Mouse (Mus musculus) ZHBTc4 (cell line): ENCODE data around the gene Hspa1a.
"Not testable (repeated sequence)": the region's sequence is repeated elsewhere in the genome, so short reads cannot be mapped to it uniquely, and the experiment has no call there.

Experiments
- DNase-seq: peaks from one replicate; pipeline ENCODE4 v3.0.0-alpha.2; 2011; ENCODE audit warnings: low read depth, low spot score

Gene Hspa1a

DNA sequence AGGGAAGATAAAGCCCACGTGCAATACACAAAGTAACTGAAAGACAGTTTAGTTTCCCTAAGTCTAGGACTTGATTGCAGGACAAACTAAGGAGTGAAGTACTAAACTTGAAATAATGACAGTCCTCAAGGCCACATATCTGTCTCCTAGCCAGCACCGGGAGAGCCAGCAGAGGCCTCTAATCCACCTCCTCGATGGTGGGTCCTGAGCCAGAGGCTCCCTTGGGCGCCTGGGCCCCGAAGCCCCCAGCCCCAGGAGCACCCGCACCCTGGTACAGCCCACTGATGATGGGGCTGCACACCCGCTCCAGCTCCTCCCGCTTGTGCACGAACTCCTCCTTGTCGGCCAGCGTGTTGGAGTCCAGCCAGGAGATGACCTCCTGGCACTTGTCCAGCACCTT is 2.1 kb downstream of the Hspa1a start, which contains the start of gene Gm20481:
Gene Gm20481, plus strand, starts transcription at position 91 of the 400 bp plus-strand sequence.
- not testable (repeated sequence) for DNase-seq

DNA sequence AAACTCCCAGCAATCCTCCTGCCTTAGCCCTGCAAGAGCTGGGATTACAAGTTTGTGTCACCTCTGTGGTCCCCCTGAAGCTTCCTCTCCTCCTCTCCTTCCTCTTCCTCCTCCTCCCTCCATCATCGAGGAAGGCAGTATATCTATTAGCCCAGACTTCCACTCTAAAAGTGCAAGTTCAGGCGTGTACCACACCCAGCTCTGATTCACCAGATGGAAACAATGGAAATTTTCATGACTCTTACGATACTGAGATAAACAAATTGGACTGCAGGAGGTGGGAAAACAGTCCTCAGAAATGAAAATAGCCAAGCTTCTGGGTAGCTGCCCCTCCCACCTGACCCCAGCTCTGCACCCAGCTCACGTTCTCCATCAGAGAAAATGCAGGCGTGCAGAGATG is 6.3 kb downstream of the Hspa1a start:
- DNase-seq, result no peak

DNA sequence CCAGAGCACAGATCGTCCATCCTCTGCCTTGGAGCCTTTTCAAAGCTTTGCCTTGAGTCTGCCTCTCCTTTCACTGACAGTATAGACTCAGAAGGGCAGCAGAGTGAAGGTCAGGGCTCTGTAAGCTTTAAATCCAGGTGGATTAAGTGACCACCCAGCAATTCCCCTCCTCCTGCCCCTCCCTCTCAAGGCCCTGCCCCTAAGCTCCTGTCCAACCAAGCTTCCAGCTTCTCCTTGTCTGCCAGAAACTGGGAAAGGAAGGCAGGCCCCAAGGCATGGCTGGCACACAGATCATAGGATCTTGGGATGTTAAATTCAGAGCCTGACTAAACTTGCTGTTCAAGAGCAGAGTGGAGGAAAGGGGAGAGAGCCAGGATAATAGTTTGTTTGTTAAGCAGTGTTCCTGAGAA is 7.3 kb downstream of the Hspa1a start:
- DNase-seq, result peak; percentile 60

DNA sequence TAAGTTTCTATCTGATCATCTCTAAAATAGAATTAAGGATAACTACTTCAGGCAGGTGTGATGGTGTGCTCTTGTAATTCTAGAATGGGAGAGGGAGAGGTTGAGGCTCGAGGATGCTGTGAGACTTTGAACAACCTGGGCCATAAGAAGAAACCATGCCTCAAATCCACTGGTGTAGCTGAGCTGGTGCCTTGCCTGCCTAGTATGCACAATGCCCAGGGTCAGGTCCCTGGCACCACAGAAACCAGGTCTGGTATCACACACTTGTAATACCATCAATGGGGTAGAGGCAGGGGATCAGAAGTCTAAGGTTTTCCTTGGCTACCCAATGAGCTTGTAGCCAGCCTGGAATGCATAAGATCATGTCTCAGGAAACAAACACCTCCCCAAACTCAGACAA is 9.1 kb downstream of the Hspa1a start:
- no peak for DNase-seq

DNA sequence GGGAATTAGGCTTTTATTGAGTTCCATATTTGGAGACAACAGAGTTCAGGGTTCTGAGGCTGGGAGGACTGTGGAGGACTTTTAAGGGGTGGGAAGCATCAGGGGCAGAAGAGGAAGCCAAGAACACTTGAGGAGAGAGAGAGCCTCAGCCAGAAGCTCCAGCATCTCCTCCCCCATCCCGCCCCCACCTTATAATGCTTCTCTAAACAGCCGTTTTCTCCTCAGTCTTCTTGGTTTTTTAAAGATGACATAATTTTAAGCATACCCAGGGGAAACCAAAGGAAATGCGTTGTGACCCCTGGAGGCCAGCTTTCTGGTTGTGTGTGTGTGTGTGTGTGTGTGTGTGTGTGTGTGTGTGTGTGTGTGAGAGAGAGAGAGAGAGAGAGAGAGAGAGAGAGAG is 9.8 kb downstream of the Hspa1a start:
- DNase-seq, result no peak

DNA sequence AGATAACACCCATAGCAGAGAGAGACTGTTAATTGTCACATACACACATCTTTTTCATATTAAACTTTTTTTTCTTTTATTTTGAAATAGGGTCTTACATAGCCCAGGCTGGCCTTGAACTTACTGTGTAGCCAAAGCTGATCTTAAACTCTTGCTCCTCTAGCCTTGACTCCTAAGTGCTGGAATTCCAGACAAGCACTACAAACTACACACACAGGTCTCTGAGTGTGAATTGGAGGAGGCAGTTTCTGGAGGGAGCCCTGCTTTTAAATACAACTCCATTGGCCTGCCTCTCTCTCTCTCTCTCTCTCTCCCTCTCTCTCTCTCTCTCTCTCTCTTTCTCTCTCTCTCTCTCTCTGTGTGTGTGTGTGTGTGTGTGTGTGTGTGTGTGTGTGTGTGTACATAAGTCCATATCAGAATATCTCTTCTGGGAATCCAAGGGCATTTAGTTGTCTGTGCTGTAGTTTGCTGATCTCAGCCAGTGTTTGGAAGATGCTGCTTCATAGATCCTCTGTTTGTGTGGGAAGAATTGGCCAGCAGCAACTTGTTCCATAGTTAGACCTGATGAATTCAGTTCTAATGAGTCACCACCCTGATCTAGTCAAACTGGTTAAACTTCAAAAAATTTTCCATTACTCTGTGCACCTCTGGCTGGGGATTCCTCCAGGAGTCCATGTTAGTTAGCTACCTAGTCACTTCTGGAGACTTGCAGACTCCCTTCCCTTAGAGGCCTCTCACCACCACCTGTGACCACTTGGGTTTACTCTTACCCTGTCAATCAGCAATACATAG is 11.1 kb downstream of the Hspa1a start:
- DNase-seq, result no peak

DNA sequence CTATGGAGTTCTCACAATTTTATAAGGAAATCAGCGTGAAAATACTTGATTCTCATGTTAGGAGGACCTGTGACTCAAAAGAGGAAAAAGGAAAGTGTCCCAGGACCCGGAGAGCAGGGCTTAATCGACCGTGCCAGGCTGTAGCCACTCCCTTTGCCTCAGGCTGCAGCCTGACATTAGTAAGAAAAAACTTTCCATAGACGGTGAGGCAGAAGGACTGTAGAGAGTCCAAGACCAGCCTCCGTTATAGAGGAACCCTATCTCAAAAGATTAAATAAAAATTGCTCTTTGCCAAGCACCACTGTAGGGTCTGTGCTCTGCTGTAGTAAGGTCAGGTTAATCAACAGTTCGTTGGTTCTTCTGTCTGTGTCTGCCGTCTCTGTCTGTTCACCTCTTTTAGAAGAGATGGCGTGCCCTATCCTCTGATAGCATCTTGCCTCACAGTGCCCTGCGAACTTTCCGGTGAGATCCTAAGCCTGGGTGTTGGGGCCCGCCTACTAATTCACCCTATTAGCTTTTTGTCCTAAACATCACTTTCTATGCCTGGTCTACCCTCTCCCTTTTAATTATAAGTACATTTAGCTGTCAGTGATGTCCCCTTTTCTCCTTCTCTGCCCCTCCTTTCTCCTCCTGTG is 12.0 kb downstream of the Hspa1a start:
- DNase-seq, result peak; percentile 47

DNA sequence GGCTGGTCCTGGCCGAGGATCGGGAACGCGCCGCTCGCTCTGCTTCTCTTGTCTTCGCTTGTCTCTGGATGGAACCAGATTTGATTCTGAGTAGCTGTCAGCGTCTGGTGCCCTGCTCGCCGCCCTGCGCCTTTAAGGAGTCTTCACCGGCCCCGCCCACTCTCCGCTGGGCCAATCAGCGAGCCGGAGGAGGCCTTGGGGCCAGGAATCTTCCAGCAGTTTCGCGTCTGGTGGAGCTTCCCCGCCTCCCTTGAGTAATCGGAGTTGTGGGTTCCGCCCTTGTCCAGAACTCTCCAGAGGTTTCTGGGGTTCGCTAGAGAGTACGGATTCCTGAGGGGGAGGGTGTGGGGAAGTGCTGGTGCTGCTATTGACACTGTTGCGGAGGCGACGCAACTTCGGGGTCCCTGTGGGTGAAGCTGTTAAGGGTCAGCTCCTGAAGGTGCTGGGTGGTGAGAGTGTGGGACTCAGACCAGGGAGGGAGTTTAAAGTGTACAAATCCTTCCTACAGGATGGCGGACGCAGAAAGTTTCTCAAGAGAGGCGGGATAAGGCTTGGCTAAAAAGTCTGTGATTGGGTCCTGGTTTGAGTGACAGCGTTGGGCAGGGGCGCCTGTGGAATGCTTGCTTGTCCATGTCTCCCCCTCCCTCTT is 12.7 kb downstream of the Hspa1a start, which contains the start of gene Hspa1b:
Gene Hspa1b, minus strand, starts transcription at position 109 of the 649 bp plus-strand sequence.
- peak; percentile 94 for DNase-seq

DNA sequence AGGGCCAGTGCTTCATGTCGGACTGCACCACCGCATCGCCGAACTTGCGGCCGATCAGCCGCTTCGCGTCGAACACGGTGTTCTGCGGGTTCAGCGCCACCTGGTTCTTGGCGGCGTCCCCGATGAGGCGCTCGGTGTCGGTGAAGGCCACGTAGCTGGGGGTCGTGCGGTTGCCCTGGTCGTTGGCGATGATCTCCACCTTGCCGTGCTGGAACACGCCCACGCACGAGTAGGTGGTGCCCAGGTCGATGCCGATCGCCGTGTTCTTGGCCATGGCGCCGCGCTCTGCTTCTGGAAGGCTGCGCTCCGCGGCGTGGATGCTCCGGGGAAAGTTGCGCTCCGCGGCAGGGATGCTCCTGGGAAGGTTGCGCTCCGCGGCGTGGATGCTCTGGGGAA is 13.2 kb downstream of the Hspa1a start:
- DNase-seq, result not testable (repeated sequence)

DNA sequence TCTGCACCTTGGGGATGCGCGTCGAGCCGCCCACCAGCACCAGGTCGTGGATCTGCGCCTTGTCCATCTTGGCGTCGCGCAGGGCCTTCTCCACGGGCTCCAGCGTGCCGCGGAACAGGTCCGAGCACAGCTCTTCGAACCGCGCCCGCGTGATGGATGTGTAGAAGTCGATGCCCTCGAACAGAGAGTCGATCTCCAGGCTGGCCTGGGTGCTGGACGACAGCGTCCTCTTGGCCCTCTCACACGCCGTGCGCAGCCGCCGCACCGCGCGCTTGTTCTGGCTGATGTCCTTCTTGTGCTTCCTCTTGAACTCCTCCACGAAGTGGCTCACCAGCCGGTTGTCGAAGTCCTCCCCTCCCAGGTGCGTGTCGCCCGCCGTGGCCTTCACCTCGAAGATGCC is 14.0 kb downstream of the Hspa1a start:
- not testable (repeated sequence) for DNase-seq

DNA sequence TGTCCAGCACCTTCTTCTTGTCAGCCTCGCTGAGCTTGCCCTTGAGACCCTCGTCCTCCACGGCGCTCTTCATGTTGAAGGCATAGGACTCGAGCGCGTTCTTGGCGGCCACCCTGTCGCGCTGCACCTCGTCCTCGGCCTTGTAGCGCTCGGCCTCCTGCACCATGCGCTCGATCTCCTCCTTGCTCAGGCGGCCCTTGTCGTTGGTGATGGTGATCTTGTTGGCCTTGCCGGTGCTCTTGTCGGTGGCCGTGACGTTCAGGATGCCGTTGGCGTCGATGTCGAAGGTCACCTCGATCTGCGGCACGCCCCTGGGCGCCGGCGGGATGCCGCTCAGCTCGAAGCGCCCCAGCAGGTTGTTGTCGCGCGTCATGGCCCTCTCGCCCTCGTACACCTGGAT is 14.7 kb downstream of the Hspa1a start:
- DNase-seq, result not testable (repeated sequence)

DNA sequence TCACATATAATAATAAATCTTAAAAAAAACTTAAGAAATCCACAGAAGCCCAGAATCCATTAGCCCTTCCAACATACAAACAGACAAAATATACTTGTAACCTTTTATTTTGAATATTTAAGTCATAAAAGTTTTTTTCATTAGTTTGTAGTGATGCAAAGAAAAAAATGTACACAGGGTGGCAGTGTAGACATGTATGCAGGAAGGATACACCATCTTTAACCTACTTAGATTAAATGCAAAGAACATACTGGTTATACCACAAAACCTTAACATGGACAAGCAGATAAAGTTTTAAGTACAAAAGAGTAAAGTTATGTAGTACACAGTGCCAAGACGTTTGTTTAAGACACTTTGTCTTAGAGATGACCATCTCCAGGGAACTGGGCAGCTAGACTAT is 15.6 kb downstream of the Hspa1a start:
- no peak for DNase-seq

DNA sequence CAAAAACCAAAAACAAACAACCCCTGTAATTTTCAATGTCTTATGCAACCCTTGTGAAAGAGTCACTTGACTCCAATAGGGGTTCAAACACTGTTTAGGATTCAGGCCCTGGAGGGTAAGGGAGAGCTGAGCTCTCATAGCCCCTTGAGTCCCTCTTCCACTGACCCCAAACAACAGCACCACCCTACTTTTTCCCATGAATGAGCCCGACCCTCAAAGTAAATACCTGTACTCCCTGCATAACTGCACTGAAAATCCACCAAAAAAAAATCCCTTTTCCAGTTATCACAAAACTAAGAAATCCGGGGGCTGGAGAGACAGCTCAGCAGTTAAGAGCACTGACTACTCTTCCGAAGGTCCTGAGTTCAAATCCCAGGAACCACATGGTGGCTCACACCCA is 16.1 kb downstream of the Hspa1a start:
- no peak for DNase-seq

DNA sequence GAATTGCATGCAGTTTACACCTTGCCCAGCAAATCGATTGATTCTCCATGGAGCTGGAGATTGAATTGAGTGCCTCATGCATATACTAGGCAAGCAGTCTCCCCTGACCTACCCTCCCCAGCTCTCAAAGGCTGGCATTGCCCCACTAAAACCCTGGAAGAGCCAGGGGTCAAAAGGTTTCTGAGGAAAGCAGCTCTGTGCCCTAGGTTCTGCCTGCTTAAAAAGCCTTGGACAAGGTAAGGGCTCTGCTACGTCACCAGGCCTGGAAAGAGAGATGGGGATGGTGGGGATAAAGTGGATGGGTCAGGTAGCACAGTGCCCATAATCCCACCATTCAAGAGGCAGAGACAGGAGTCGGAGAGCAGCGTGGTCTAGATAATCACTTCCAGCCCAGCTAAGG is 17.1 kb downstream of the Hspa1a start:
- no peak for DNase-seq

DNA sequence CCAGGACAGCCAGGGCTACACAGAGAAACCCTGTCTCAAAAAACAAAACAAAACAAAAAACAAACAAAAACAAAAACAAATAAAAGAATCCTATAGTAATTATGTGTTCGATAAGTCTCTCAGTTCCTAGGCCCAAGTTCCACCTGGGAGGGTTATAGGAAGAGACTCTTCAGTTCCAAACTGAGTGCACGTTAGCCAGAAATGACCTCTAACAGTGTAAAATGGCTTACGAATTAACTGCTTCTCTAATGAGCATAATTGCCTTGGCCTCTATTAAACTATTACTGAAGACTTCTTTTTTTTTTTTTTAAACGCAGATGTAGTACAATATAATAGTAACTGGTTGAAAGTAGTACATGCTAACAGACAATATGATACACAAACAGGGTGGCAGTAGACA is 18.1 kb downstream of the Hspa1a start:
- DNase-seq, result no peak

DNA sequence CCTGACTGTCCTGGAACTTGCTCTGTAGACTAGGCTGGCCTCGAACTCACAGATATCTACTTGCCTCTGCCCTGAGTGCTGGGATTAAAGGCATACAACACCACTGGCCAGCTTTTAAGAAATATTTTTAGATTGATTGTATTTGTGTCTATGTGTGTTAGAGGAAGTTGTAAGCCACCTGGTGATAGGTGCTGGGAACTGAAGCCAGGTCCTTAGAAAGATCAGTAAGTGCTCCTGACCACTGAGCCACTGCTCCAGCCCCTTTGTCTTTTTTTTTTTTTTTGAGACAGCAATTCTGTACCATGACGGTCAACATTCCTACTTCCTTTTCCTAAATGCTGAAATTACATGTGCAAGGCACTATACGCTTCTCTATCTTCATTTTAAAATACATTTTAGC is 18.7 kb downstream of the Hspa1a start:
- DNase-seq, result peak; percentile 62

DNA sequence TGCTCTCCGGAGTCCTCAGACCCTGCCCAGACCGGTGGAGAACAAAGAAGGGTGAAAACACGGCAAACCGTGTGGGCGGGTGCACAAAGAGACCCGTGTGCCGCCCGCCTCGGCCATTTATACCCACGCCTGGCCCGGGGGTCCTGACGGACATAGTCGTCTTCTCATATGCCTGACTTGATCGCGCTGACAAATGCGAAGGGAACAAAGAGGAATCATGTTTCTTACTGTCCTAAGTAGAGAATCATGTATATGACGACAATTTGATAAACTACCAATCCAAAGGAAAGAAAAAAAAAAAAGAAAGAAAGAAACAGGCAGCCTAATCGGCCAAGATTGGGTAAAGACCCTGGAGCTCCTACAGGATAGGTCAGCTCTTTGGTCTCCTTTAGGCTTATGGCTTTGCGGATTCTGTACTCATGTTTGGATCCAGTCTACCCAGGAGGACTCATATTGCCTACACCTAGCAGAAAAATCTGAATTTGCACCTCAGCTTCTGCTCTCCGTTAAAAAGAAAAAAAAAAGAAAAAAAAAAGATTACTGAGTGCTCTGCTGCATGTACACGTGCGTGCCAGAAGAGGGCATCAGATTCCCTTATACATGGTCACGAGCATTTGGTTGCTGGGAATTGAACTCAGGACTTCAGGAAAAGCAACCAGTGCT is 19.4 kb downstream of the Hspa1a start:
- DNase-seq, result peak; percentile 86

DNA sequence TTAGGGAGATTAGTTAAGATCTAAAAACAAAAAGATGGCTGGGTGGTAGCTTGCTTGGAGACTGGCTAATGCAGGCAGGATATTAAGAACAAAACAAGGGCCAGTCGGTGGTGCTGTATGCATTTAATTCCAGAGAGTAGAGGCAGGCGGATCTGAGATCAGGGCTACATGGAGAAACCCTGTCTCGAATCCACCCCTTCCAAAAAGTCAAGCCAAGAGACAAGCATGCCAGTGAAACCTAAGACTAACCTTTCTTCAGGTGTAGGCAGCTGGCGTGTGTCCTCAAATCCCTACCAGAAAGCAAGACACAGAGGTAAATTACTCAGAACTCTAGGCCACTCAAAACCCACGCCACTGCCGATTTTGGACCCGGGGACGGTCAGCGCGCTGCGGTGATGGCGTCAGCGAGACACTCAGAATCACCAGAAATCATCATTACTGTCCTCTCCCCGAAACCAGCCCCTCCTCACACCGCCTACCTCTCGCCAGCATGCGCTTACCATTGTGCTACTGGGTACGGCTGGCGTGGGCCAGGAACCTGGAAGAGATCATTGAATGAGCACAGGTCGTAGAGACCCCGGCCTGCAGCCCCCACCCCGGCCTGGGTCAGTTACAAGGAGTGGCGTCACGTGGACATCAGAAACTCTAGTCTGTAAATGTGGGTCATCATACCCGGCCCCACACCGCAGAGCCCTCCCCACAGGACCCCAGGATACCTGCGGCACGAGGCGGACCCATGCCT is 20.1 kb downstream of the Hspa1a start:
- DNase-seq, result peak; percentile 30

DNA sequence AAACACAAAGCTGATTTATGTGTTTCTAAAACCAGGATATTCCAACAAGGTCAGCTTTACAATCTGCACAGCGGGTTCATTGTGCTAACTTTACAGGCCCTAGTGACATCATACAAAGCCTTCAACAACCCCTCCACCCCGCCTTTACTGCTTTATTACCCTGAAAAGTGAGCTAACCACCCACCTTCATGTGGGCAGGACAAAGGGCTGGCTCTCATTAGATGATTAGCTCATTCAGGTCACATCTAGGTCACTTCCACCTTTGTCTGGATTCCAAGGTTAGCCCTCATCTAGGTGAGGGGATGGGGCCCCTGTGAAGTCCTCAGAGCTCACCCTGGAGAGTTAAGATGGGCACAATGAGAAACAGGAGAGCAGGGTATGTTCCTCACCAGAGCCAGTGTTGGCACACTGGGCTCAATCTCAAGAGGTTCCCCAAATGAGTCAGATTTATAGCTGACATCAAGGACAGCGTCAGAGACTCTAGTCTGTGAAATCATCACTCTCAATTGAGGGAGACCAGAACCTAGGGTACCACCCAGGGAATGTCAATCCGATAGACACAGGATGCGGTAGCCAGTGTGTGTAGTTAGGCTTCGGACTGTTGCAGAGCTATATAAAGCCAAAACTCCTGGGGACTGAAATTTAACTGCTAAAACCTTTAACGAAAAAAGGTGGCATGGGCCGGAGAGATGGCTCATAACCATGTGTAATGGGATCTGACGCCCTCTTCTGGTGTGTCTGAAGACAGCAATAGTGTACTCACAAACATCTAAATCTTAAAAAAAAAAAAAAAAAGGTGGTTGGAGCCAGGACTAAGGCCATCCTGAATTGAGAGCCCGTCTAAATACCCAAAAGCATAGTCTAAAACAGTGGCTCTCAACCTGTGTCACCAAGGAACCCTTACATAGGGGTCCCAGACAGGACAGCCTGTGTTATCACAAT is 21.2 kb downstream of the Hspa1a start:
- DNase-seq, result peak; percentile 81

DNA sequence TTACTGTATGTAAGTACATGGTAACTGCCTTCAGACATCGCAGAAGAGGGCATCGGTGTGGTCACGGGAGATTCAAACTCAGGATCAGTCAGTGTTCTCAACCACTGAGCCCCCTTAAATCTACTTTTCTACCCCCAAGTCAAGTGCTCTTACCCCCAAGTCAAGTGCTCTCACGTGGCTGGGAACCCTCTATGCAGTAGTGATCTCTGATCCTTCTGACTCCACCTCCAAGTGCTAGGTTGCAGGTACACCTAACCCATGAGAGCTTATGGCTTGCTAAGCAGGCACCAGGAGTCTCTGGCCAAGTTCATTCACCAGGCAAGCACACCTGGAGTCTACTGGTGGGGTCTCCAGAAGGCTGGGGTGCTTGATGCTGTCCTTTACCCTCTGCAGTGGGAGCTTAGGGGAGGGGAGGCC is 22.4 kb downstream of the Hspa1a start:
- DNase-seq, result peak; percentile 88
